ENCODE assay signal across 18 mouse cellular contexts in genomic region chr6:123424413-123424812, GRCm38 (mm10). TPM values are rescaled to one million over a fixed set of nuclear protein-coding genes. Genes with fewer than 3 reads are reported as not detected.
"Had no signal": no experiment of that assay in that cellular context is flagged by ENCODE, and none has a peak within 500 bp of the region (broad histone marks: within the 10 kb centered on the region; RNA-seq: fewer than 3 reads in every experiment).

No protein-coding gene starts in this region.

RNA-seq across cellular contexts. Expression of gene Vmn2r20, which starts 6.5 kb away (rescaled TPM):
- total RNA-seq: midbrain, postnatal 0 days had no signal
- polyA plus RNA-seq: liver, embryonic 12.5 days; liver, embryonic 15.5 days; lung, embryonic 14.5 days; lung, embryonic 16.5 days; midbrain, embryonic 11.5 days; midbrain, embryonic 13.5 days; midbrain, embryonic 15.5 days; midbrain, postnatal 0 days; myocyte; neural tube, embryonic 11.5 days; neural tube, embryonic 13.5 days; neural tube, embryonic 15.5 days; spleen, adult 2 months; stomach, embryonic 15.5 days; stomach, postnatal 0 days; testis, adult 2 months; thymus, adult 2 months; urinary bladder, adult 2 months had no signal
